Mouse (Mus musculus) embryonic facial prominence, embryonic 11.5 days (tissue): ENCODE measurements around the gene Gm20388. TPM values are rescaled to one million over a fixed set of nuclear protein-coding genes. Genes with fewer than 3 reads are reported as not detected.

Experiments
- ATAC-seq: fragments of 200-750 bp; cut with Nextera tagmentation; replicated peaks from 2 replicates; pipeline ENCODE4 v1.8.0; 2017; ENCODE audit warnings: low read depth; ENCODE audit not compliant: insufficient number of reproducible peaks, low FRiP score, low TSS enrichment
- DNase-seq: peaks from one replicate; pipeline ENCODE4 v3.0.0-alpha.2; 2015; ENCODE audit warnings: low spot score
- H3K27ac ChIP-seq: fragments of 300-500 bp; sonication (generic); replicated peaks from 2 replicates; pipeline ENCODE4 v1.5.1; 2014; ENCODE audit warnings: mild to moderate bottlenecking, low read depth, low read length, control low read depth
- H3K27me3 ChIP-seq: fragments of 300-500 bp; sonication (generic); 2 replicates; pipeline ENCODE4 v1.6.1; 2014; ENCODE audit warnings: mild to moderate bottlenecking, low read length, moderate library complexity, mixed read lengths; ENCODE audit not compliant: control insufficient read depth, insufficient read depth
- H3K36me3 ChIP-seq: fragments of 300-500 bp; sonication (generic); replicated peaks from 2 replicates; pipeline ENCODE4 v1.6.1; 2014; ENCODE audit warnings: low read depth, mild to moderate bottlenecking, low read length, moderate library complexity, mixed read lengths; ENCODE audit not compliant: control insufficient read depth, insufficient read depth
- H3K4me1 ChIP-seq: fragments of 300-500 bp; sonication (generic); 2 replicates; pipeline ENCODE4 v1.6.1; 2014; ENCODE audit warnings: low read length, mixed read lengths; ENCODE audit not compliant: control insufficient read depth, insufficient read depth
- H3K4me2 ChIP-seq: fragments of 300-500 bp; sonication (generic); 2 replicates; pipeline ENCODE4 v1.6.1; 2014; ENCODE audit warnings: low read depth, mild to moderate bottlenecking, control low read depth, low read length, moderate library complexity
- H3K4me3 ChIP-seq: fragments of 300-500 bp; sonication (generic); 2 replicates; pipeline ENCODE4 v1.5.1; 2014; ENCODE audit warnings: low read depth, low read length, control low read depth
- H3K9ac ChIP-seq: fragments of 300-500 bp; sonication (generic); replicated peaks from 2 replicates; pipeline ENCODE4 v1.6.1; 2014; ENCODE audit warnings: mild to moderate bottlenecking, control low read depth, low read length
- H3K9me3 ChIP-seq: fragments of 300-500 bp; sonication (generic); replicated peaks from 2 replicates; pipeline ENCODE4 v1.6.1; 2016; ENCODE audit warnings: mild to moderate bottlenecking, low read length, inconsistent platforms, mixed read lengths; ENCODE audit not compliant: control insufficient read depth
- WGBS: fragments of 180-500 bp; shearing (Covaris S2); extraction: QIAGEN DNeasy Blood & Tissue Kit; methylation state at CpG from one replicate; pipeline ENCODE4 v1.1.7; 2014; 5-methylcytosine and 5-hydroxymethylcytosine counted together
- polyA plus RNA-seq: library from polyadenylated mRNA; unstranded; fragments of >200 nt; fragmentation: Nextera tagmentation; extraction: Ambion mirVana; gene quantifications from 2 replicates; pipeline ENCODE4 v1.2.1, GENCODE M21; 2014

Gene Gm20388
- polyA plus RNA-seq, 1 experiment from 2014 or later: 3.1 TPM

GRCm38 (mm10) chr8:120310063-120310462 is 399.4 kb downstream of the Gm20388 start:
- H3K4me3 ChIP-seq: no peak overlapping the region
- H3K36me3 ChIP-seq: no peaks in the 10 kb centered on the region
- ATAC-seq (no peak), DNase-seq (no peak)
- 0 out of 2 replicates have a peak, but pooled peaks cover 2% of the 10 kb centered on the region for H3K27me3 ChIP-seq
- H3K9me3 ChIP-seq: no peaks in the 10 kb centered on the region
- H3K9ac ChIP-seq: no peak overlapping the region
- 79% methylated on average over 5 of the region's 5 CpGs for WGBS
- no peak overlapping the region for H3K4me2 ChIP-seq
- H3K27ac ChIP-seq: no peak overlapping the region
- H3K4me1 ChIP-seq: peaks cover 7% of the 10 kb centered on the region

GRCm38 (mm10) chr8:120312452-120312851 is 401.8 kb downstream of the Gm20388 start:
- no peaks in the 10 kb centered on the region for H3K9me3 ChIP-seq
- no peak overlapping the region for H3K27ac ChIP-seq
- no peak overlapping the region for H3K4me3 ChIP-seq
- no peaks in the 10 kb centered on the region for H3K36me3 ChIP-seq
- H3K27me3 ChIP-seq: 0 out of 2 replicates have a peak, but pooled peaks cover 2% of the 10 kb centered on the region
- WGBS: 81% methylated on average over 4 of the region's 4 CpGs
- DNase-seq: no peak
- peaks cover 3% of the 10 kb centered on the region for H3K4me1 ChIP-seq
- no peak for ATAC-seq
- H3K4me2 ChIP-seq: no peak overlapping the region
- no peak overlapping the region; the same call in 1 of the 2 replicates for H3K9ac ChIP-seq

DNA sequence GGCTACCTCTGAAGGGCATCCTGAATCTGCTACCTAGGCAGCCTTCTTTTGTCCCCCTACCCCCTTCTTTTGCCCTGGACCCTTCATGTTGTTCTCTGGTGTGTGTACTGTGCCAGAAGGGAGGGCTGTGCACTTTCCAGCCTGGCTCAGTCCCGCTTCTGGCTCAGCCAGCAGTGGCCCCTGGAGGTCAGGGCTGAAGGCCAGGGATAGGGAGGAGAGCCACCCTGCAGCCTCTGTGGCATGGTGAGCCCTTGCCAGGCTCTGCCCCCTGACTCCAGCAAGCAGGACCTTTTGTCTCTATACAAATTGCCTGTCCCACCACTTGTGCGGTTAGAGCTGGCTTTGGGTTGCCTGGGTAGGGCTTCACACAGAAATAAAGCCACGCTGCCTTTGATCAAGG is 403.0 kb downstream of the Gm20388 start:
- H3K4me3 ChIP-seq: no peak overlapping the region
- no peaks in the 10 kb centered on the region for H3K36me3 ChIP-seq
- peaks cover 3% of the 10 kb centered on the region for H3K4me1 ChIP-seq
- WGBS: 76% methylated on average over 3 of the region's 3 CpGs
- H3K9ac ChIP-seq: no peak overlapping the region
- no peak for DNase-seq
- no peak overlapping the region for H3K4me2 ChIP-seq
- H3K9me3 ChIP-seq: no peaks in the 10 kb centered on the region
- no peak for ATAC-seq
- no peaks in the 10 kb centered on the region for H3K27me3 ChIP-seq
- H3K27ac ChIP-seq: no peak overlapping the region

GRCm38 (mm10) chr8:120314932-120315331 is 404.3 kb downstream of the Gm20388 start:
- ATAC-seq: no peak

GRCm38 (mm10) chr8:120315644-120316043 is 405.0 kb downstream of the Gm20388 start:
- Histone ChIP-seq H3K4me2 (no peak overlapping the region), H3K4me1 (no peaks in the 10 kb centered on the region), H3K27ac (no peak overlapping the region), H3K36me3 (no peaks in the 10 kb centered on the region), H3K9me3 (no peaks in the 10 kb centered on the region), H3K9ac (no peak overlapping the region), H3K27me3 (no peaks in the 10 kb centered on the region), H3K4me3 (no peak overlapping the region)
- WGBS: 84% methylated on average over 4 of the region's 4 CpGs
- DNase-seq (no peak), ATAC-seq (no peak)

More at GRCm38 (mm10) chr8:120314932-120315331, 404.3 kb downstream of the Gm20388 start:
- Histone ChIP-seq H3K9ac (no peak overlapping the region), H3K4me2 (no peak overlapping the region), H3K27ac (no peak overlapping the region), H3K36me3 (no peaks in the 10 kb centered on the region), H3K4me3 (no peak overlapping the region), H3K27me3 (no peaks in the 10 kb centered on the region), H3K4me1 (no peaks in the 10 kb centered on the region), H3K9me3 (no peaks in the 10 kb centered on the region)
- 78% methylated on average over 5 of the region's 5 CpGs for WGBS
- no peak for DNase-seq

DNA sequence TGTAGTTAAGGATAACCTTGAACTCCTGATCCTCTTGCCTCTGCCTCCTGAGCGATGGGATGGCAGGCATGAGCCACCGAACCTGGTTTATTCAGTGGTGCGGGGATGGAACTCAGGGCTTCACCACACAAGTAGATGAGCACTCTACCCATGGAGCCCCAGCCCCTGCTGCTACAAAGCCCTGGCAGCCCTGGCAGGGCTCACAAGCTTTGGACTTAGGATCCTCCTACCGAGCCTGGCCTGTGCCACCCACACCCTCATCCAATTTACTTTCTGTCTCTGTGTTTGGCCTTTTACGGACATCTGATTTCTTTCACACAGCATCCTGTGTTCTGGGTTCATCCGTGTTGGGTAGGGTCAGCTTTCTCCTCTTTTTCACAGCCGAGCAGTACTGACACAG is 406.1 kb downstream of the Gm20388 start:
- Histone ChIP-seq H3K4me2 (no peak overlapping the region), H3K4me3 (no peak overlapping the region), H3K9me3 (no peaks in the 10 kb centered on the region), H3K27ac (no peak overlapping the region), H3K9ac (no peak overlapping the region), H3K27me3 (no peaks in the 10 kb centered on the region), H3K36me3 (no peaks in the 10 kb centered on the region), H3K4me1 (no peaks in the 10 kb centered on the region)
- ATAC-seq (no peak), DNase-seq (no peak)
- 85% methylated on average over 7 of the region's 7 CpGs for WGBS

- DNase-seq: no peak
- Histone ChIP-seq H3K36me3 (no peaks in the 10 kb centered on the region), H3K4me1 (no peaks in the 10 kb centered on the region; the same call in none of the 2 replicates), H3K27ac (no peak overlapping the region), H3K4me3 (no peak overlapping the region), H3K27me3 (no peaks in the 10 kb centered on the region), H3K9ac (no peak overlapping the region), H3K4me2 (no peak overlapping the region), H3K9me3 (no peaks in the 10 kb centered on the region)
- 86% methylated on average over 21 of the region's 21 CpGs for WGBS
- no peak for ATAC-seq
Measured at GRCm38 (mm10) chr8:120317118-120317824, 406.6 kb downstream of the Gm20388 start.

- H3K4me2 ChIP-seq: no peak overlapping the region
- H3K36me3 ChIP-seq: no peaks in the 10 kb centered on the region
- 72% methylated on average over 12 of the region's 12 CpGs for WGBS
- no peak overlapping the region for H3K9ac ChIP-seq
- H3K4me1 ChIP-seq: peaks cover 12% of the 10 kb centered on the region
- no peak overlapping the region for H3K4me3 ChIP-seq
- DNase-seq (no peak), ATAC-seq (no peak)
- no peaks in the 10 kb centered on the region for H3K9me3 ChIP-seq
- no peak overlapping the region for H3K27ac ChIP-seq
- no peaks in the 10 kb centered on the region for H3K27me3 ChIP-seq
Measured at GRCm38 (mm10) chr8:120318476-120318991, 407.9 kb downstream of the Gm20388 start.
